Comparison of ENCODE assay signal across 8 mouse cellular contexts in genomic region chr9:62340301-62341122, GRCm38 (mm10). TPM values are rescaled to one million over a fixed set of nuclear protein-coding genes. Genes with fewer than 3 reads are reported as not detected.
DNase-seq lines count a peak whose midpoint lies in the region; ATAC-seq and TF ChIP-seq lines count a peak whose summit lies in the region.

No protein-coding gene starts in this region.

- DNase-seq in cerebellum, adult 11 months, result no peak
- no peak for DNase-seq in neural tube, embryonic 11.5 days (ENCODE audit: low spot score)
- DNase-seq in neural tube, embryonic 10.5 days (ENCODE audit: extremely low spot score, low spot score), result no peak
- DNase-seq in urinary bladder, postnatal 36 days (ENCODE audit: low spot score in 2 of 2), result no peak

- ATAC-seq in cerebellum, adult (ENCODE audit: insufficient number of reproducible peaks, low FRiP score, low TSS enrichment), result 0 out of 2 replicates have a peak, but pooled peaks have one; percentile 8
- peak; percentile 30 for ATAC-seq in neural tube, embryonic 11.5 days (ENCODE audit: insufficient read depth, low FRiP score, low TSS enrichment)
- ATAC-seq in intestine, postnatal 0 days, result no peak
- no peak for ATAC-seq in monocyte, adult 5-6 weeks (replicated peaks; ENCODE audit: insufficient number of reproducible peaks, low FRiP score, low TSS enrichment, poor library complexity, severe bottlenecking)

- H3K27me3 ChIP-seq in neural tube, embryonic 11.5 days (ENCODE audit: control insufficient read depth, insufficient read depth, low read length), result no peaks in the 10 kb centered on the region
- no peaks in the 10 kb centered on the region for H3K27me3 ChIP-seq in intestine, postnatal 0 days (replicated peaks; ENCODE audit: control insufficient read depth, insufficient read depth, low read length)
- no peaks in the 10 kb centered on the region for H3K27me3 ChIP-seq in small intestine, adult 2 months (ENCODE audit: control insufficient read depth, insufficient read depth, low read length)

- H3K9me3 ChIP-seq in neural tube, embryonic 11.5 days (ENCODE audit: control insufficient read depth, low read length), result no peaks in the 10 kb centered on the region
- no peaks in the 10 kb centered on the region for H3K9me3 ChIP-seq in intestine, postnatal 0 days (ENCODE audit: control insufficient read depth)

- no peak for TF ChIP-seq CTCF in intestine, postnatal 0 days (IDR thresholded peaks at IDR 0.05; ENCODE audit: low read depth)
- TF ChIP-seq CTCF in small intestine, adult 2 months (IDR thresholded peaks at IDR 0.05; ENCODE audit: extremely low read depth, insufficient read length, insufficient replicate concordance, low read depth, low read length), result no peak

- H3K36me3 ChIP-seq in neural tube, embryonic 11.5 days (ENCODE audit: control insufficient read depth, insufficient read depth, low read length), result no peaks in the 10 kb centered on the region
- H3K36me3 ChIP-seq in intestine, postnatal 0 days (ENCODE audit: control insufficient read depth, insufficient read depth), result no peaks in the 10 kb centered on the region
- H3K36me3 ChIP-seq in small intestine, adult 2 months (ENCODE audit: control insufficient read depth, insufficient read depth, low read length), result no peaks in the 10 kb centered on the region

- no peak for TF ChIP-seq POLR2A in small intestine, adult 2 months (IDR thresholded peaks at IDR 0.05; ENCODE audit: low read depth, low read length)

- peak overlapping the region; percentile 98 for H3K9ac ChIP-seq in neural tube, embryonic 11.5 days (ENCODE audit: low read length)
- H3K9ac ChIP-seq in intestine, postnatal 0 days (ENCODE audit: low read depth, low read length), result peak overlapping the region; percentile 55

- H3K4me2 ChIP-seq in neural tube, embryonic 11.5 days (ENCODE audit: low read depth), result peak overlapping the region; percentile 93
- peak overlapping the region; percentile 92 for H3K4me2 ChIP-seq in intestine, postnatal 0 days (replicated peaks; ENCODE audit: low read depth)

- peaks cover 6% of the 10 kb centered on the region for H3K4me1 ChIP-seq in neural tube, embryonic 11.5 days (ENCODE audit: control insufficient read depth, insufficient read depth, low read length)
- peaks cover 5% of the 10 kb centered on the region; the same call in 1 of the 2 replicates for H3K4me1 ChIP-seq in intestine, postnatal 0 days (replicated peaks; ENCODE audit: control insufficient read depth, insufficient read depth, low read length)
- peaks cover 3% of the 10 kb centered on the region; the same call in 1 of the 2 replicates for H3K4me1 ChIP-seq in small intestine, adult 2 months (ENCODE audit: control insufficient read depth, insufficient read depth, insufficient read length, low read length)

- H3K27ac ChIP-seq in neural tube, embryonic 11.5 days (ENCODE audit: low read depth, low read length), result peak overlapping the region; percentile 97
- no peak overlapping the region for H3K27ac ChIP-seq in intestine, postnatal 0 days (ENCODE audit: low read depth, low read length)
- no peak overlapping the region for H3K27ac ChIP-seq in small intestine, adult 2 months (ENCODE audit: insufficient read depth, low read depth, low read length)

- peak overlapping the region; percentile 85 for H3K4me3 ChIP-seq in neural tube, embryonic 11.5 days (ENCODE audit: low read depth, low read length)
- H3K4me3 ChIP-seq in intestine, postnatal 0 days (ENCODE audit: low read depth, low read length), result peak overlapping the region; percentile 56
- H3K4me3 ChIP-seq in small intestine, adult 2 months (ENCODE audit: low read depth, low read length), result peak overlapping the region; percentile 90

- under 1% methylated on average over 40 of the region's 48 CpGs for WGBS in neural tube, embryonic 11.5 days
- 3% methylated on average over 44 of the region's 48 CpGs for WGBS in intestine, postnatal 0 days
- 5% methylated on average over 48 of the region's 48 CpGs for WGBS in small intestine, adult 2 months

RNA-seq across cellular contexts. Expression of gene Anp32a, which starts 0.6 kb away (rescaled TPM):
- polyA plus RNA-seq in neural tube, embryonic 11.5 days (2014; fragmentation: Nextera tagmentation; extraction: Ambion mirVana), result 125 and 138 TPM in 2 replicates
- 53.6 and 57.4 TPM in 2 replicates for polyA plus RNA-seq in intestine, postnatal 0 days (2015; fragmentation: Nextera tagmentation; extraction: Ambion mirVana)
- polyA plus RNA-seq in small intestine, adult 2 months (2012; rRNA removed), result 2.4 and 4.7 TPM in 2 replicates
- 648 to 883 TPM (median 742 TPM) in 3 replicates for total RNA-seq in monocyte, adult 5-6 weeks (2017)

RNA-seq across cellular contexts. Expression of gene Spesp1, which starts 58.5 kb away (rescaled TPM):
- not detected in 2 replicates for polyA plus RNA-seq in neural tube, embryonic 11.5 days (2014; fragmentation: Nextera tagmentation; extraction: Ambion mirVana)
- not detected in 2 replicates for polyA plus RNA-seq in intestine, postnatal 0 days (2015; fragmentation: Nextera tagmentation; extraction: Ambion mirVana)
- not detected in 2 replicates for polyA plus RNA-seq in small intestine, adult 2 months (2012; rRNA removed)
- not detected in 3 replicates for total RNA-seq in monocyte, adult 5-6 weeks (2017)

Comparison
In these comparisons a context has a peak if more than half of its experiments do, and no peak if none do; other contexts are left out.
1. ATAC-seq: peak in cerebellum, adult (single experiment) and neural tube, embryonic 11.5 days (single experiment); none in intestine, postnatal 0 days (single experiment) and monocyte, adult 5-6 weeks (single experiment).
2. Peak in every context shown above with its lines, with median percentiles within 50 percentile points of each other: H3K4me3 ChIP-seq.